Comparison of ENCODE assay signal across 8 mouse cellular contexts in genomic region chr13:21940213-21940612, GRCm38 (mm10). TPM values are rescaled to one million over a fixed set of nuclear protein-coding genes. Genes with fewer than 3 reads are reported as not detected.
DNase-seq lines count a peak whose midpoint lies in the region; ATAC-seq lines count a peak whose summit lies in the region.

No protein-coding gene starts in this region.

- ATAC-seq in inflammation-experienced regulatory T-cells, adult 6 months, result peak; percentile 75

- H3K4me3 ChIP-seq in megakaryocyte, embryonic 14.5 days (replicated peaks), result peak overlapping the region; percentile 90

- DNase-seq in adrenal gland, adult 18-20 months (ENCODE audit: low spot score in 2 of 2), result peak; percentile 86 to 96
- DNase-seq in embryo, embryonic 10.5 days (ENCODE audit: low spot score), result peak; percentile 99
- DNase-seq in gastrocnemius, postnatal 14 days, result peak; percentile 68
- DNase-seq in left cerebral cortex, adult 9 months (ENCODE audit: low spot score in 2 of 2), result peak; percentile 73 to 94
- peak; percentile 98 to 99 for DNase-seq in right cerebral cortex, adult 2 months (ENCODE audit: low spot score in 2 of 2)
- peak; percentile 43 for DNase-seq in urinary bladder, postnatal 10 days (ENCODE audit: low spot score)

- no peaks in the 10 kb centered on the region for H3K36me3 ChIP-seq in megakaryocyte, embryonic 14.5 days (replicated peaks; ENCODE audit: low read length)

- H3K9me3 ChIP-seq in megakaryocyte, embryonic 14.5 days, result no peaks in the 10 kb centered on the region

- peaks cover 5% of the 10 kb centered on the region for H3K27me3 ChIP-seq in megakaryocyte, embryonic 14.5 days (replicated peaks)

- peaks cover 37% of the 10 kb centered on the region for H3K4me1 ChIP-seq in megakaryocyte, embryonic 14.5 days

- intact Hi-C loops in gastrocnemius, postnatal 14 days (cut with DNase I; ENCODE audit: low total_unique reads), result no loop called here

RNA-seq across cellular contexts. Expression of gene Zfp184, which starts 4.7 kb away (rescaled TPM):
- 1 to 10 TPM in 1 of 2 experiments, under 1 TPM in 1; 0.80 to 1.5 TPM for total RNA-seq in adrenal gland, adult 18-20 months (2021)
- total RNA-seq in gastrocnemius, postnatal 14 days (2021), result under 1 TPM; 0.33 to 0.38 TPM
- polyA plus RNA-seq in inflammation-experienced regulatory T-cells, adult 6 months (2017; shearing (Covaris generic)), result not detected
- polyA plus RNA-seq in megakaryocyte, embryonic 14.5 days (2012; ENCODE audit: insufficient read depth, low replicate concordance), result not detected in 2 replicates

RNA-seq across cellular contexts. Expression of gene Pom121l2, which starts 40.8 kb away (rescaled TPM):
- not detected for total RNA-seq in adrenal gland, adult 18-20 months (2021)
- not detected for total RNA-seq in gastrocnemius, postnatal 14 days (2021)
- polyA plus RNA-seq in inflammation-experienced regulatory T-cells, adult 6 months (2017; shearing (Covaris generic)), result not detected
- polyA plus RNA-seq in megakaryocyte, embryonic 14.5 days (2012; ENCODE audit: insufficient read depth, low replicate concordance), result not detected in 2 replicates

Comparison
In these comparisons a context has a peak if more than half of its experiments do, and no peak if none do; other contexts are left out.
1. Peak in every context shown above with its lines: DNase-seq, ATAC-seq and H3K4me3 ChIP-seq.
2. DNase-seq: peak in every context shown above with its lines; median percentile 99 in embryo, embryonic 10.5 days; 98 in right cerebral cortex, adult 2 months; 91 in adrenal gland, adult 18-20 months; 84 in left cerebral cortex, adult 9 months; 68 in gastrocnemius, postnatal 14 days; 43 in urinary bladder, postnatal 10 days.